Mouse (Mus musculus): ENCODE results near the gene D430019H16Rik.

- TF ChIP-seq ZC3H11A (IDR thresholded peaks at IDR 0.05; ENCODE audit: borderline replicate concordance, low read depth, low read length) (no peak), ZNF384 (IDR thresholded peaks at IDR 0.05; ENCODE audit: low read depth, low read length) (no peak), HCFC1 (IDR thresholded peaks at IDR 0.05; ENCODE audit: borderline replicate concordance, insufficient read depth, low read length) (no peak), MAFK (IDR thresholded peaks at IDR 0.05; ENCODE audit: insufficient read depth, low read depth, low read length) (no peak)
These were observed 82.5 kb downstream of the D430019H16Rik start for GRCm38 (mm10) chr12:105535968-105536760.
